Mouse (Mus musculus) small intestine, adult 10 weeks (tissue): ENCODE results near the gene Plaur. TPM values are rescaled to one million over a fixed set of nuclear protein-coding genes. Genes with fewer than 3 reads are reported as not detected.

Experiments used
- polyA plus RNA-seq: library from polyadenylated mRNA; stranded (reverse); fragments of 350-450 nt; fragmentation: Illumina TruSeq; extraction: RNeasy Lipid Tissue Mini Kit (QIAGEN cat#74804); gene quantifications from one replicate; pipeline ENCODE4 v1.2.3, GENCODE M21; 2014; ENCODE audit warnings: low replicate concordance

Gene Plaur
- 0.30 TPM for polyA plus RNA-seq

DNA sequence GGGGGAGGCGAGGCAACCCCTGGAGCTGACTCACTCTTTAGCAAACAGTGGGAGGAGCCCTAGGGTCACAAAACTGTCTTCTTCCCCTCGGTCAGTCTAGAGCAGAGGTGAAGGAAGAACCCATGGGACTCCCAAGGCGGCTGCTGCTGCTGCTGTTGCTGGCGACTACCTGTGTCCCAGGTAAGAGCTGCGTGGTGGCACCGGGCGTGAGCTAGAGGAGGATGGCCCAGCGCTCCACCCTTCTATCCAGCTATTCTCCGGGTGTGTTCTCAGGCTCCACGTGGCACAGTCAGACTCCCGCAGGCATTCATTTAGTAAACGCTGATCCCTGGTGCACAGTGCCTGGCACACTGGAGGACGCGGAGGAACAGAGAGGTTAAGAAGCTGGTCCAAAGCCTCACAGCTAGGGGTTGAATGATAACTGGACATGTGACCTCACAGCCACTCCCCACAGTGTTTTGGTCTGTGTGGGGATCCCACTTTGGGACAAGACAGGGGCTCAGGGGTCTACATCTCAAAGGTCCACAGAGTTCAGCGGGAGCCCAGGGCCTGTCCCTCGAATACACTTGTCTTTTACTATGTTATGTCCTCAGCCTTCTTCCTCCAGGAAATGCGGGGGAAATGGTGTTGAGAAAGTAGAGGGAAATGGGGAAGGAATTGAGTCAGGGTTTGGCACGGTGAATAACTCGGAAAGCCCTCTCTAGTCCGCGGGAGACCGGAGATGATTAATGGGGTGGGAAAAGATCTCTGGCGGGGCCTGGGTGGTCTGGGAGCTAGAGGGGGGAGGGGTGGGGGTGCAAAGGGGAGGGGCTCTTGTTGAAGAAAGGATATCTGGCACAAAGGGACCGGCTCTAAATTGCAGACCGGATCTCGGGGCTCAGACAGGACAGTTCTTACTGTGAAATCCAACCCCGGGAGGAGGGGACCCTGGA lies at the start of gene Plaur:
Gene Plaur, plus strand, starts transcription at position 97 of the 932 bp plus-strand sequence.

DNA sequence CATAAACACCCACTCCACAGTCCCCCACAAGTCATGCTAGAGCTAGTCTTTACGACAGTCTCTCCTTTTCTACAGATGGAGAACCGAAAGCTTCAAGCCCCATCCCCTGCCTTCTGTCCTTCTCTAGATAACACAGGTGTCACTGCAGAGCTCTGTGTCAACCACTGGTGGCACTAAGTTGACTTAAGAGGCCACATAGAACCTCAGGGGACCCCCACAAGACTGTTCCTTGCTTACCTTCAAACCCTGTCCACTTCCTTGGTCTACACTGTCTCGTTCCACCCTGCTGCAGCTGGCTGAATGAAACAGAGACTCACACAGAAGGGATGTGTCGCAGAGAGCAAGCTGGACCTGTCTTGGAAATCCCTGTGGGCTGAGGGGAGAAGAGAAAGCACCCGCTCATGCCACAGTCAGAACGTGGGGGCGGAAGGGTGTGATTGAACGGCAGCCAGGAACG lies 10.4 kb upstream of the Plaur start, which contains the start of gene Irgc1:
Gene Irgc1, minus strand, starts transcription at position 443 of the 457 bp plus-strand sequence.

DNA sequence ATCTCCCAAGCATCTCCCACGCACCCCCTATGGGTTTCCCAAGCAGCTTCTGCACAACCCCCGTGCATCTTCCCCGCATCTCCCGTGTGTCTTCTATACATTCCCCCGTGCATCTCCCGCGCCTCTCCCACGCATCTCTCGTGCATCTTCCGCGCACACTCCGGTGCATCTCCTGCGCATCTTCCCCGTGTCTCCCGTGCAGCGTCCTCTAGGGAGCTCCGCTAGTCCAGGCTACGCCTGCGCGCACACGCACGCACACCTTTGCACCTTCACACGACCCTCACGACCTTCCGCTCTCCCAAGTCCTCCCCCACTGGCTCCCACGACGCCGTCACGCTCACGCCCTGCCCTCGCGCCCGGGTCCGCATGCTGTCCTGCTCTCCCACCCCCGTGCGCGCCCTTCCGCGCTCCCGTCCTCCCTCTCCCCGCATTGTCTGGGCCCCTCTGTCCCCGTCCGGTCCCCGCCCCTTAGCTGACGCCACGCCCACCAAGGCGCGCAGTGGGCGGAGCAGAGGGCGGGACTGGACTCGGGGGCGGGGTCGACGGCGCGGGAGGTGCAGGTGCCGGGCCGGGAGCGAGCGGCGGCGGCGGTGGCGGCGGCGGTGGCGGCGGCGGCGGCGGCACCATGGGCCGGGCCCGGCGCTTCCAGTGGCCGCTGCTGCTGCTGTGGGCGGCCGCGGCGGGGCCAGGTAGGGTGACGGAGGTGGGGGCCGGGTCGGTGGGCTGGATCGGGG lies 19.4 kb downstream of the Plaur start, which contains the start of gene Cadm4:
Gene Cadm4, plus strand, starts transcription at position 550 of the 734 bp plus-strand sequence.

DNA sequence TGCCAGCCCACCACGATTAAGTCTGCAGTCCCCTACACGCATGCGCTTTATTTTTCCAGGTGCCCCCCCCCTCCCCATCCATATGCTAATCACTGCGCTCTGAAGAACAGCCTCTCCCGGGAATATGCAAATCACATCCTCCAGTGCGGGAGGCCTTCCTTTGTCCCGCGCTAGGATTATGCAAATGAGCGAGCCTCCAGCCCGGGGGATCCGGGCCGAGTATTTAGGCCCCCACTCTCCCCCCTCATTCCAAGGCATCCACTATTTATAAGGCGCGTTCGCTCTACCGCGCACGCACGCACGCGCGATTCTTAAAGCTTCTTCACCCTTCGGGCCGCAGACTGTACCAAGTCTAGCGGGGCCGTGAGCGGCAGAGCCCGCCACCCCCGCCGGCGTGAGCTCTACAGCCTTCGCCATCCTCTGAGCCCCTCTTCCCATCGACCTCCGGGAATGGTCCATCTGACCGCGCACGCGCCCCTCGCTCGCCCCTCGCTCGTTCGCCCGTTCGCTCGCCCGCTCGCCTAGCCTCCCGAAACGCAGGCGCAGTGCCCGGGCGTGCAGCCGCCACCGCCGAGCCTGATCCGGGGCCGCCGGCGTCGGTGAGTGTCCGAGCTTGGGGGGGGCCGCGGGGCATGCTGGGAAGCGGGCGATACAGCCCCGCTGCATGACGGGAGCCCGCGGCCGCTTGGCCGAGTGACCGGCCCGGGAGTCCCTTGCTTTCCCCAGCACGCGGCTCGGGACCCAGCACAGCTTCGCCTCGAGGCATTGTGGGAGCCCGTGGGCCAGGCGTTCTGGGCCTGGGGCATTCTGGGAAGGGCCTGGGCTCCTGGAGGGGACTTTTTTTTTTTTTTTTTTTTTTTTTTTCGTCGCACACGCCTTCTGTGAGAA lies 44.8 kb downstream of the Plaur start, which contains the start of gene Zfp428:
Gene Zfp428, plus strand, starts transcription at position 169 of the 888 bp plus-strand sequence.

DNA sequence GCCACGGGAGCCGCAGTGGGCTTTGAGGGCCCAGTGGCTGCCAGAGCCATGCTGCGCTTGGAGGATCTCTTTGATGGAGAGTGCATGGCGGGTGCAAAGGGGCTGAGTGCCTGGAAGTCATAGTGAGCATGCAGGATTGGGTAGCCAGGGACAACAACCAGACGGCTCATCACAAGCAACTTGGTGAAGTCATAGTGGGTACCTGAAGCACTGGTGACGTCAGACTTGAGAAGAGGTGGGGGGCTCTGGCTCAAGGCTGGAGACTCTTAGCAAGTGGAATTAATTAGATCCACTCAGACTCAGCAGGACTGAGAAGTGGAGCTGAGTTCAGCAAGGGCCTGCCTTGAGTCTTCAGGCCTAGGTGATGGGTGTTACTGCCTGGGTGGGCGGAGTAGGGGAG lies 50.1 kb downstream of the Plaur start, which contains the start of gene AC161166.1:
Gene AC161166.1, minus strand, starts transcription at position 101 of the 400 bp plus-strand sequence.

Other genes with a start within 250 kb of the Plaur start
- gene Zfp109, start 224.9 kb upstream of the Plaur start, polyA plus RNA-seq: 1.0 TPM
- gene Zfp108, start 207.7 kb upstream of the Plaur start, polyA plus RNA-seq: 2.0 TPM
- 2.7 TPM for gene Zfp93, start 192.1 kb upstream of the Plaur start, polyA plus RNA-seq
- 2.2 TPM for gene Zfp61, start 161.3 kb upstream of the Plaur start, polyA plus RNA-seq
- 0.85 TPM for gene Zfp94, start 145.8 kb upstream of the Plaur start, polyA plus RNA-seq
- gene Tescl, start 128.5 kb upstream of the Plaur start, polyA plus RNA-seq: not detected
- not detected for gene Lypd5, start 113.3 kb upstream of the Plaur start, polyA plus RNA-seq
- 0.11 TPM for gene Kcnn4, start 92.2 kb upstream of the Plaur start, polyA plus RNA-seq
- gene Smg9, start 62.9 kb upstream of the Plaur start, polyA plus RNA-seq: 0.33 TPM
- gene Irgc1, start 10.2 kb upstream of the Plaur start, polyA plus RNA-seq: not detected
- not detected for gene Cadm4, start 19.5 kb downstream of the Plaur start, polyA plus RNA-seq
- not detected for gene Zfp428, start 44.5 kb downstream of the Plaur start, polyA plus RNA-seq
- not detected for gene AC161166.1, start 50.0 kb downstream of the Plaur start, polyA plus RNA-seq
- gene Irgq, start 68.2 kb downstream of the Plaur start, polyA plus RNA-seq: 4.3 TPM
- gene Pinlyp, start 83.6 kb downstream of the Plaur start, polyA plus RNA-seq: not detected
- 1.2 TPM for gene Xrcc1, start 83.8 kb downstream of the Plaur start, polyA plus RNA-seq
- 0.48 TPM for gene Ethe1, start 125.1 kb downstream of the Plaur start, polyA plus RNA-seq
- gene Zfp575, start 125.2 kb downstream of the Plaur start, polyA plus RNA-seq: not detected
- not detected for gene Phldb3, start 148.3 kb downstream of the Plaur start, polyA plus RNA-seq
- not detected for gene Lypd3, start 174.1 kb downstream of the Plaur start, polyA plus RNA-seq
- not detected for gene Tex101, start 214.2 kb downstream of the Plaur start, polyA plus RNA-seq
- not detected for gene BC049730, start 246.8 kb downstream of the Plaur start, polyA plus RNA-seq